Mouse (Mus musculus) cerebellum, adult 18-20 months (tissue): Measurements from ENCODE around the gene Ncapd3.
A peak's percentile ranks its signal among the peaks of the same experiment; 100 is the strongest.

Experiments
- DNase-seq, 2 experiments: peaks; one replicate each; pipeline ENCODE4 v3.0.0; 2021

The Ncapd3 gene

GRCm38 (mm10) chr9:27029828-27030762 is at the start of gene Ncapd3, which contains the start of gene Vps26b:
TSS of gene Ncapd3 (plus strand) at chr9:27030175.
TSS of gene Vps26b (minus strand) at chr9:27030065.
- DNase-seq = peak; percentile 95 to 97

GRCm38 (mm10) chr9:26985090-26985613 is 44.8 kb upstream of the Ncapd3 start:
- DNase-seq = no peak

GRCm38 (mm10) chr9:26985668-26986277 is 44.2 kb upstream of the Ncapd3 start:
- DNase-seq = no peak

GRCm38 (mm10) chr9:26990181-26990580 is 39.8 kb upstream of the Ncapd3 start:
- DNase-seq = no peak

GRCm38 (mm10) chr9:26993118-26993517 is 36.9 kb upstream of the Ncapd3 start:
- peak in 1 of 2 experiments; percentile 25 for DNase-seq

- no peak for DNase-seq
These were observed 36.1 kb upstream of the Ncapd3 start for GRCm38 (mm10) chr9:26993900-26994299.

- DNase-seq = no peak
These were observed 32.9 kb upstream of the Ncapd3 start for GRCm38 (mm10) chr9:26997062-26997461.

- DNase-seq = no peak
These were observed 32.5 kb upstream of the Ncapd3 start for GRCm38 (mm10) chr9:26997501-26997900.

GRCm38 (mm10) chr9:26998669-26999460 is 31.1 kb upstream of the Ncapd3 start:
- DNase-seq = no peak

- peak; percentile 94 to 97 for DNase-seq
These were observed 30.2 kb upstream of the Ncapd3 start, which contains the start of the genes Acad8 and Thyn1 for GRCm38 (mm10) chr9:26999461-27000395. TSS of gene Acad8 (minus strand) at chr9:26999566. TSS of gene Thyn1 (plus strand) at chr9:26999710.

GRCm38 (mm10) chr9:27005231-27005630 is 24.7 kb upstream of the Ncapd3 start:
- no peak for DNase-seq

GRCm38 (mm10) chr9:27005933-27006332 is 24.0 kb upstream of the Ncapd3 start:
- DNase-seq = peak in 1 of 2 experiments; percentile 23

- DNase-seq = no peak
These were observed 23.1 kb upstream of the Ncapd3 start for GRCm38 (mm10) chr9:27006866-27007265.

- no peak for DNase-seq
These were observed 20.7 kb upstream of the Ncapd3 start for GRCm38 (mm10) chr9:27009231-27009630.

- DNase-seq = no peak
These were observed 18.4 kb upstream of the Ncapd3 start for GRCm38 (mm10) chr9:27011572-27011971.

- DNase-seq = no peak
These were observed 11.0 kb upstream of the Ncapd3 start for GRCm38 (mm10) chr9:27018961-27019360.

GRCm38 (mm10) chr9:27023681-27024080 is 6.3 kb upstream of the Ncapd3 start:
- DNase-seq = no peak

GRCm38 (mm10) chr9:27026708-27027107 is 3.3 kb upstream of the Ncapd3 start:
- DNase-seq = no peak

GRCm38 (mm10) chr9:27029022-27029827 is 750 bp upstream of the Ncapd3 start:
- peak; percentile 66 to 75 for DNase-seq

- DNase-seq = no peak
These were observed 757 bp downstream of the Ncapd3 start for GRCm38 (mm10) chr9:27030763-27031100.

- DNase-seq = no peak
These were observed 13.9 kb downstream of the Ncapd3 start for GRCm38 (mm10) chr9:27043892-27044291.
